In the genomic region with DNA sequence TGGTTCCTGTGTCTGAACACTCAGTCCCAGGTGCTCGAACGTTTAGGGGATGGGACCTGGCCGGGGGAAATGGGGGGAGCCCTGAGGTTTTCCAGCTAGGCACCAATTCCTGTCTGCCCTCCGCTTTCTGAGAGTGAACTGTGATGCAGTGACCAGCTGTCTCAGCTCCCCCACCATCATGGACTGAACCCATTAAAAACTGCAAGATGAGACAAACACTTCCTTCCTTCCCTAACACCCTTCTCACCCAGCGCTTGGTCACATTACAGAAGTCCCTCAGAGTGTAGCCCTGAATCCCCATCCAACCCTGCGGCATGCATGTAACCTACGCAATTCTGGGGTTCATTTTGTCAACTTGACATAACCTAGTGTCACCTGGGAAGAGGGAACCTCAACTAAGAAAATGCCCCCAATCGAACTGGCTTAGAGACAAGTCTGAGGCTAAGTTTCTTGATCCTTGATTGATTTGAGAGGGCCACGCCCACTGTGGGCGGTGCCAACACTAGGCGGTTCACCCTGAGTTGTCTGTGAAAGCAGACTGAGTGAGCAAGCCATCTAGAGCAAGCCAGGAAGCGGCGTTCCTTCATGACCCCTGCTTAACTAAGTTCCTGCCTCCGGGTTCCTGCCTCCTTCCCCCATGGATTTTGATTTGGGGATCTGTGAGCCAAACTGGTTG, we compare ENCODE assay signal across 8 mouse cellular contexts. TPM values are rescaled to one million over a fixed set of nuclear protein-coding genes. Genes with fewer than 3 reads are reported as not detected.
A peak's percentile ranks its signal among the peaks of the same experiment; 100 is the strongest.
DNase-seq lines count a peak whose midpoint lies in the region; ATAC-seq and TF ChIP-seq lines count a peak whose summit lies in the region.

No protein-coding gene starts in this region.

- no peak for ATAC-seq in embryonic facial prominence, embryonic 13.5 days (ENCODE audit: insufficient number of reproducible peaks, insufficient read depth, low FRiP score, low TSS enrichment, low read depth)
- ATAC-seq in kidney, embryonic 15.5 days (replicated peaks; ENCODE audit: low FRiP score): no peak
- ATAC-seq in midbrain, embryonic 12.5 days (ENCODE audit: low FRiP score, low read depth): no peak

- peaks cover 58% of the 10 kb centered on the region for H3K4me1 ChIP-seq in kidney, adult 2 months (ENCODE audit: control insufficient read depth, insufficient read depth, low read length)
- peaks cover 92% of the 10 kb centered on the region for H3K4me1 ChIP-seq in embryonic facial prominence, embryonic 13.5 days
- H3K4me1 ChIP-seq in kidney, embryonic 15.5 days: peaks cover 91% of the 10 kb centered on the region
- H3K4me1 ChIP-seq in midbrain, embryonic 12.5 days: peaks cover 94% of the 10 kb centered on the region

- TF ChIP-seq POLR2A in kidney, adult 2 months (IDR thresholded peaks at IDR 0.05; ENCODE audit: low read depth, low read length): no peak

- DNase-seq in kidney, adult 2 months: peak; percentile 62
- no peak for DNase-seq in kidney, postnatal 10 days
- no peak for DNase-seq in left cerebral cortex, adult 2 months (ENCODE audit: extremely low spot score in 1 of 2, low spot score in 2 of 2)
- no peak for DNase-seq in left cerebral cortex, adult 9 months (ENCODE audit: low spot score in 2 of 2)
- no peak for DNase-seq in urinary bladder, adult 2 months (ENCODE audit: low spot score)

- no peak overlapping the region for H3K4me3 ChIP-seq in kidney, adult 2 months (ENCODE audit: insufficient read depth, low read depth, low read length)
- H3K4me3 ChIP-seq in embryonic facial prominence, embryonic 13.5 days: no peak overlapping the region
- no peak overlapping the region for H3K4me3 ChIP-seq in kidney, embryonic 15.5 days (replicated peaks)
- H3K4me3 ChIP-seq in midbrain, embryonic 12.5 days: no peak overlapping the region
- no peak overlapping the region for H3K4me3 ChIP-seq in left cerebral cortex, adult 2 months

- no peaks in the 10 kb centered on the region for H3K36me3 ChIP-seq in kidney, adult 2 months (ENCODE audit: control insufficient read depth, insufficient read depth, low read length)
- H3K36me3 ChIP-seq in embryonic facial prominence, embryonic 13.5 days: no peaks in the 10 kb centered on the region
- H3K36me3 ChIP-seq in kidney, embryonic 15.5 days: no peaks in the 10 kb centered on the region
- no peaks in the 10 kb centered on the region for H3K36me3 ChIP-seq in midbrain, embryonic 12.5 days

- intact Hi-C loops in left cerebral cortex, adult 2 months (cut with DNase I): no loop called here

- H3K9me3 ChIP-seq in embryonic facial prominence, embryonic 13.5 days: no peaks in the 10 kb centered on the region
- no peaks in the 10 kb centered on the region for H3K9me3 ChIP-seq in kidney, embryonic 15.5 days (replicated peaks)
- H3K9me3 ChIP-seq in midbrain, embryonic 12.5 days: no peaks in the 10 kb centered on the region

- TF ChIP-seq CTCF in kidney, adult 2 months (conservative IDR thresholded peaks at IDR 0.05; ENCODE audit: insufficient read depth, insufficient read length, low read depth, low read length): no peak
- no peak for TF ChIP-seq CTCF in left cerebral cortex, adult 2 months (IDR thresholded peaks at IDR 0.05)

- no peak overlapping the region for H3K4me2 ChIP-seq in embryonic facial prominence, embryonic 13.5 days
- H3K4me2 ChIP-seq in kidney, embryonic 15.5 days: no peak overlapping the region
- no peak overlapping the region for H3K4me2 ChIP-seq in midbrain, embryonic 12.5 days (replicated peaks)

- H3K27me3 ChIP-seq in kidney, adult 2 months (replicated peaks; ENCODE audit: control insufficient read depth, insufficient read depth, low read length): no peaks in the 10 kb centered on the region
- no peaks in the 10 kb centered on the region for H3K27me3 ChIP-seq in embryonic facial prominence, embryonic 13.5 days
- no peaks in the 10 kb centered on the region for H3K27me3 ChIP-seq in kidney, embryonic 15.5 days
- H3K27me3 ChIP-seq in midbrain, embryonic 12.5 days: no peaks in the 10 kb centered on the region

- no peak overlapping the region for H3K27ac ChIP-seq in kidney, adult 2 months (ENCODE audit: insufficient read depth, low read depth, low read length)
- H3K27ac ChIP-seq in embryonic facial prominence, embryonic 13.5 days: peak overlapping the region; percentile 13
- H3K27ac ChIP-seq in kidney, embryonic 15.5 days: 0 out of 2 replicates have a peak overlapping the region, but pooled peaks have one; percentile 54
- H3K27ac ChIP-seq in midbrain, embryonic 12.5 days (replicated peaks): peak overlapping the region; percentile 60; the same call in 1 of the 2 replicates
- no peak overlapping the region for H3K27ac ChIP-seq in left cerebral cortex, adult 2 months

- WGBS in kidney, adult 2 months: 28% methylated on average over 14 of the region's 14 CpGs
- 47% methylated on average over 14 of the region's 14 CpGs for WGBS in embryonic facial prominence, embryonic 13.5 days
- WGBS in kidney, embryonic 15.5 days: 31% methylated on average over 14 of the region's 14 CpGs
- WGBS in midbrain, embryonic 12.5 days: 54% methylated on average over 14 of the region's 14 CpGs

- H3K9ac ChIP-seq in embryonic facial prominence, embryonic 13.5 days: 0 out of 2 replicates have a peak overlapping the region, but pooled peaks have one; percentile 4
- peak overlapping the region; percentile 18; the same call in 1 of the 2 replicates for H3K9ac ChIP-seq in kidney, embryonic 15.5 days
- no peak overlapping the region for H3K9ac ChIP-seq in midbrain, embryonic 12.5 days (replicated peaks)

RNA-seq across cellular contexts. Expression of gene Ncor2, which starts 41.9 kb away (rescaled TPM):
- 32.0 and 38.8 TPM in 2 replicates for polyA plus RNA-seq in kidney, adult 2 months (2012; rRNA removed)
- polyA plus RNA-seq in embryonic facial prominence, embryonic 13.5 days (2015; fragmentation: Nextera tagmentation; extraction: Ambion mirVana): 35.1 and 36.2 TPM in 2 replicates
- polyA plus RNA-seq in kidney, embryonic 15.5 days (2015; fragmentation: Nextera tagmentation; extraction: Ambion mirVana): 27.5 and 28.8 TPM in 2 replicates
- polyA plus RNA-seq in midbrain, embryonic 12.5 days (2016; fragmentation: Nextera tagmentation; extraction: Ambion mirVana): 24.5 and 25.1 TPM in 2 replicates
- total RNA-seq in left cerebral cortex, adult 2 months (2021): 100 to 1,000 TPM; 228 to 270 TPM
- polyA plus RNA-seq in urinary bladder, adult 2 months (2012; rRNA removed): 24.5 and 61.9 TPM in 2 replicates

Comparison
In these comparisons a context has a peak if more than half of its experiments do, and no peak if none do; other contexts are left out.
1. H3K27ac ChIP-seq: peak in embryonic facial prominence, embryonic 13.5 days (single experiment), kidney, embryonic 15.5 days (single experiment) and midbrain, embryonic 12.5 days (single experiment); none in kidney, adult 2 months (single experiment) and left cerebral cortex, adult 2 months (single experiment).